Mouse (Mus musculus) kidney, adult 2 months (tissue): Measurements from ENCODE around the gene Asb17. TPM values are rescaled to one million over a fixed set of nuclear protein-coding genes. Genes with fewer than 3 reads are reported as not detected.

Source experiments
- DNase-seq: peaks from one replicate; pipeline ENCODE4 v3.0.0; 2021
- H3K27ac ChIP-seq: fragments of 200-500 bp; 2 replicates; pipeline ENCODE4 v1.5.1; 2012; ENCODE audit warnings: low read depth, low read length, control low read depth, inconsistent platforms; ENCODE audit not compliant: insufficient read depth
- H3K27me3 ChIP-seq: fragments of 200-500 bp; replicated peaks from 2 replicates; pipeline ENCODE4 v1.6.1; 2012; ENCODE audit warnings: mild to moderate bottlenecking, moderate library complexity, low read length, inconsistent platforms; ENCODE audit not compliant: control insufficient read depth, insufficient read depth
- H3K36me3 ChIP-seq: fragments of 200-500 bp; 2 replicates; pipeline ENCODE4 v1.6.1; 2012; ENCODE audit warnings: mild to moderate bottlenecking, moderate library complexity, low read length, inconsistent platforms; ENCODE audit not compliant: control insufficient read depth, insufficient read depth
- H3K4me1 ChIP-seq: fragments of 200-500 bp; 2 replicates; pipeline ENCODE4 v1.6.1; 2011; ENCODE audit warnings: low read length; ENCODE audit not compliant: control insufficient read depth, insufficient read depth
- H3K4me3 ChIP-seq: fragments of 200-500 bp; 2 replicates; pipeline ENCODE4 v1.5.1; 2011; ENCODE audit warnings: mild to moderate bottlenecking, low read depth, low read length, control low read depth; ENCODE audit not compliant: insufficient read depth
- CTCF ChIP-seq: fragments of 200-500 bp; conservative IDR thresholded peaks from 2 replicates; pipeline ENCODE4 v1.5.1; 2011; ENCODE audit warnings: low read depth, mild to moderate bottlenecking, control low read depth, low read length, moderate library complexity, mixed read lengths; ENCODE audit not compliant: insufficient read depth, insufficient read length
- POLR2A ChIP-seq: fragments of 200-500 bp; IDR thresholded peaks from one replicate; pipeline ENCODE4 v1.6.1; 2011; ENCODE audit warnings: low read depth, low read length, control low read depth
- WGBS: fragments of 180-500 bp; shearing (Covaris S2); methylation state at CpG from one replicate; pipeline ENCODE4 v1.1.7; 2018; 5-methylcytosine and 5-hydroxymethylcytosine counted together
- polyA plus RNA-seq: library from polyadenylated mRNA; depleted of rRNA; stranded (reverse); fragments of >200 nt; gene quantifications from 2 replicates; pipeline ENCODE4 v1.2.3, GENCODE M21; 2012

Asb17 gene
- polyA plus RNA-seq, 1 experiment, result 0.05 TPM

DNA sequence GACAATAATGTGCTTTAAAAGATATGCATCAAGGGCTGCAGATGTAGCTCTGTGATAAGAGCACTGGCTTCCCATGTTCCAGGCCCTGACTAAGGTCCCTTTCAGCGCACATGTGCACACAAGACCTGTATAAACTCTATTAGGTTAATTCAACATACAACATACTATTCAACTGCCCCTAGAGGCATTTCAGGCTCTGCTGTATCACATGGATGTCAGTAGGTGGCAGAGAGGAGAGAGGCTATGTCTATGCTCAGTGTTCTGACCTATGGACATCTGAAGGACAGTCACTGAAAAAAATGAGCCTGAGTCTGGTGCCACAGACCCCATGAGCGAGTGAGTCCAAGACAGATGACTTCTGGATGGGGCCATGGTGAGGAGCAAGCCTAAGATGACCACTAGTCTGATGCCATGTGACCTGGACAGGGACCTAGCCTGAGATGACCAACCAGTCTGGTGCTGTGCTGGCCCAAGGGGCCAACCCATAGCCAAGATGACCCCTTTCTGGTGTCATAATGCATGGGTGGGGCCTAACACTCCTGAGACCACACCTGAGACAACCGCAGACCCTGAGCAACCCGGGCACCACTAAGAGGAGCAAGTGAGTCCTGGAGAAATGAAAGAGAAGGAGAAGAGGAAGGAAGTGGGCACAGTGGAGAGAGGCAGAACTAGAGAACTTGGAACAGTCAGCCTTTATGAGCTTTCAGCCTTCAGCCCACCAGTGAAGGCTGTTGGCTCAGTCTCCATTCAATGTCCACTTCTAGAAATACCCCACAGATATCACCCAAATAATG, 20.8 kb downstream of the Asb17 start:
- Histone ChIP-seq H3K4me1 (no peaks in the 10 kb centered on the region), H3K4me3 (no peak overlapping the region), H3K27ac (no peak overlapping the region), H3K36me3 (no peaks in the 10 kb centered on the region), H3K27me3 (no peaks in the 10 kb centered on the region)
- TF ChIP-seq POLR2A, result no peak
- TF ChIP-seq CTCF, result no peak
- DNase-seq, result no peak
- WGBS, result 80% methylated on average over 4 of the region's 4 CpGs

DNA sequence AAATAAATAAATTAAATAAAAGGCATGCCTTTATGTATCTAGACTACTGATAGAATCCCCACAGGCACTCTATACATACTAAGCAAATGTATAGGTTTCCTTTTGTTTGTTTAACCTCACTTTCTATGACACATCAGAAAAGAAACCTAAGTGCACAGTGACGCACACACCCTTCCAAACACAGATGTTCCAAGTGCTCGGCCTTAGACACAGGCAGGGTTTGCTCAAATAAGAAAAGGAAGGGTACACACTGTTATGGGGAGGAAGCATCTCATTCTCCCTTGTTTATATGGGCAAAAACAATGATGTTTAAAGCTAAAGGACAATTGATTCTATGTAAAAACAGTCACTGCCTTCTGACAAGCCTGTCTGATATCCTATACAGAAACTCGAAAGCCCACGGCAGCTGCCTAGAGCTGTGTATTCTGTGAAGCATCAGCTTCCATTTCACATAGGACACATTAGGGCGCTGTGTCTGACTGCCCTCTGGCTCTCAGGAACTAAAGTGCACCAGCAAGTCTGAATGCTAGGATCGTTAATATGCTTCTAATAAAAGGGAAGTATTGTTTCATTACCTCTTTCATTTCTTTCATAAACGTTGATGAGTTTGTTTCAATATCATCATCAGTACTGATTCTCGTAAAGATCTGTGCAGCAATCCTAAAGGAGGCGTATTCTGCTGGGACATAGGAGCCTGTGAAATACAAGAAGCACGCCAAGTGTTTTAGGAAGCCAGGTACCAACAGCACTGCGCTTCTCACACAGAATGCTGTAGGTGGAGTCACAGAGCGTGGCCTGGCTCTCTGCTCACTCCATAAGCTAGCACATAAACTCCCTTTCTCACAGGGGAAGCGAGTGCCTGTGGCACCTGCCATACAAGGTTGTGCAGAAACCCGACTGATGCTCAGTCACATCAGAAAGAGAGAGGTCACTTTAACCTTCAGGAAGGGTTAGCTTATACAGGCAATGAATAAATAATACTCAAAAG, 23.4 kb downstream of the Asb17 start:
- Histone ChIP-seq H3K27me3 (no peaks in the 10 kb centered on the region), H3K27ac (no peak overlapping the region), H3K4me3 (no peak overlapping the region), H3K4me1 (peaks cover 8% of the 10 kb centered on the region), H3K36me3 (no peaks in the 10 kb centered on the region)
- no peak for DNase-seq
- TF ChIP-seq CTCF (no peak), POLR2A (no peak)
- WGBS, result 68% methylated on average over 14 of the region's 14 CpGs

DNA sequence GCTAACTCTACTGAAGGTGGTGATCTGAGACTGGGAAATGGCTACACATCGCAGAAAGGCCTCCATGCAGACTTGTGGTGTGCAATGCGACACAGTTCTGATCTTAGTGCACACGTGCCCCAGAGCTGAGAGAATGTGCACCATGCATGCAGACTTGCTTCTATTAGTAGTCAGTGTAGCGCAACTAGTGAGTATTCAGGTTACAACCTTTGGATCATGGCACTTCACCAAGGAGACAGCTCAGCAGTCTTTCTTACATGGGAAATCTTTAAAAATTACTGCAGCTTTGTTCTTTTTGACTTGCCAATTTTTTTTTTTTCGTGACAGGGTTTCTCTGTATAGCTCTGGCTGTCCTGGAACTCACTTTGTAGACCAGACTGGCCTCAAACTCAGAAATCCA, 27.4 kb downstream of the Asb17 start:
- WGBS, result 51% methylated on average over 5 of the region's 5 CpGs
- DNase-seq, result peak; percentile 90
- TF ChIP-seq POLR2A (no peak), CTCF (no peak)
- H3K4me1 ChIP-seq, result peaks cover 8% of the 10 kb centered on the region
- no peak overlapping the region for H3K4me3 ChIP-seq
- no peaks in the 10 kb centered on the region for H3K27me3 ChIP-seq
- no peaks in the 10 kb centered on the region for H3K36me3 ChIP-seq
- no peak overlapping the region for H3K27ac ChIP-seq

DNA sequence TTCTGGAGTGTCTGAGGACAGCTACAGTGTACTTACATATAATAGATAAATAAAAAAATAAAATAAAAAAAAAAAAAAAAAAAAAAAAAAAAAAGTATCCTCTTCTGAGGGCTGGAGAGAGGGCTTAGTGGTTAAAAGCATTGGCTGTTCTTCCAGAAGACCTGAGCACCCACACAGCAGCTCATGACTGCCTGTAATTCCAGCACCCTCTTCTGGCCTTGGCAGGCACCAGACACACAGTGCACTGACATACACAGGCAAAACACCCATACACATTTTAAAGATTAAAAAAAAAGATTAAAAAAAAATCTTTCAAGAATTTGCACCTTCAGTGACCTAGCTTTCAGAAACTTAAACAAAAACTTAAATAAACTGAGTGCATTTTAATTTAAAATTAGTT, 42.3 kb downstream of the Asb17 start:
- no peak overlapping the region for H3K4me3 ChIP-seq
- no peaks in the 10 kb centered on the region for H3K36me3 ChIP-seq
- no peaks in the 10 kb centered on the region for H3K27me3 ChIP-seq
- TF ChIP-seq CTCF, result no peak; the same call in 1 of the 2 replicates
- no peak for TF ChIP-seq POLR2A
- H3K27ac ChIP-seq, result no peak overlapping the region
- H3K4me1 ChIP-seq, result no peaks in the 10 kb centered on the region
- DNase-seq, result peak; percentile 37

DNA sequence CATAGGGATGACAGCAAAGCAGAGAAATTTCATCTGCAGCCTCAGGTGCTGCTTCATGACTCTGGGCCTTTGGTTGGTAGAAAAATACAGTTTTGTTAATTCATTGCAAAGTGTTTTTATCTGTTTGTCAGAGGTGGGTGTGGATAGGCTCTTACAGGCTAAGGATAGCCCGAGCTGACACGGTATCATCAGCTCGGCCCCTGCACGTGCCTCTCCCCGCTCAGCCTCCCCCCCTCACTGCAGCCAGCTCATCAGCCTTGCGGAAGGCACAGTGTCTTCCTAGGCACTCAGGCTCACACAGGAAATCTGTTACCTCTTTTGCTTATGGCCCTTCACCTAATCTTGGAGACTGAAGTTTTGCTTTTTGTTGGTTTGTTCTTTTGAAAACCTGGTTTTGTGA, 44.1 kb downstream of the Asb17 start:
- no peaks in the 10 kb centered on the region for H3K27me3 ChIP-seq
- TF ChIP-seq POLR2A (no peak), CTCF (no peak)
- 87% methylated on average over 6 of the region's 6 CpGs for WGBS

DNA sequence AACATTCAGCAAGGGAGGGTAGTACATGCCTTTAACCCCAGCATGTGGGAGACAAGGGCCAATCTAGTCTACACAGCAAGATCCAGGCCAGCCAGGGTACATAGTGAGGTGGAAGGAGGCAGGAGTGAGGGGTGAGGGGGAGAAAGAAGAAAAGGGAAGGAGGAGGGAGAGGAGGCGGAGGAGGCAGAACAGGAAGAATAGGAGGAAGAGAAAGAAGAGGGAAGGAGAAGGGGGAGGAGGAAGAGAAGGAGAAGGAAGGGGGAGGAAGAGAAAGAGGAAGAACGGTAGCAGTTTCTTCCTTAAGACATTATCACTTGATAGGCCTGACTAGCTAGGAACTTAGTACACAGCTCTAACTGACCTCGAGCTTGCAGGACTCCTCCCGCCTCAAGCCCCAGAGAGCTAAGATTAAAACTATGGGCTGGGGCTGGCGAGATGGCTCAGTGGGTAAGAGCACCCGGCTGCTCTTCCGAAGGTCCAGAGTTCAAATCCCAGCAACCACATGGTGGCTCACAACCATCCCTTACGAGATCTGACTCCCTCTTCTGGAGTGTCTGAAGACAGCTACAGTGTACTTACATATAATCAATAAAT, 45.3 kb downstream of the Asb17 start:
- TF ChIP-seq POLR2A (no peak), CTCF (no peak)
- 75% methylated on average over 8 of the region's 8 CpGs for WGBS
- Histone ChIP-seq H3K27me3 (no peaks in the 10 kb centered on the region), H3K27ac (no peak overlapping the region), H3K4me3 (no peak overlapping the region), H3K36me3 (no peaks in the 10 kb centered on the region), H3K4me1 (no peaks in the 10 kb centered on the region)
- no peak for DNase-seq

More for the DNA sequence above, 44.1 kb downstream of the Asb17 start:
- Histone ChIP-seq H3K4me1 (no peaks in the 10 kb centered on the region), H3K4me3 (no peak overlapping the region), H3K27ac (no peak overlapping the region), H3K36me3 (no peaks in the 10 kb centered on the region)
- no peak for DNase-seq

DNA sequence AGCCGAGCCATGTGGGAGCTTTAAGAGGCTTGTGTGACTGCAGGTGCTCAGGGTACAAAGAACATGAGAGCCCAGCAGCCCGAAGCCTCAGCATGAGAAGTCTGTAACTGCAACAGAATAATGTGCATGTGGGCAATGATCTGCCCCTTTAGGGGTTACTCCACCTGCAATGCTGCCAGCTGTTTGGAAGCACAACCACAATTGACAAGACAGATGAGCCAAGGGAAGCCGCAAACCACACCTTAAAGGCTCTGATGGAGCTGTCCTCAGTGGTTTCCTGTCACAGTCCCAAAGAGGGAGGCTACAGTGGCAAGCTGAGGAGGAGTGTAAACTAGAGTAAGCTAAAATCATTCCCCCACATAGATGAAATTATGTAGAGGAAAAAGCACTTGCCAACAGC, 51.4 kb downstream of the Asb17 start:
- H3K27me3 ChIP-seq, result no peaks in the 10 kb centered on the region
- DNase-seq, result no peak
- H3K4me3 ChIP-seq, result no peak overlapping the region
- H3K4me1 ChIP-seq, result no peaks in the 10 kb centered on the region
- no peak for TF ChIP-seq CTCF
- H3K36me3 ChIP-seq, result no peaks in the 10 kb centered on the region
- H3K27ac ChIP-seq, result no peak overlapping the region
- WGBS, result 72% methylated on average over 3 of the region's 3 CpGs
